Mouse (Mus musculus): ENCODE data around the gene Mta3.
A peak's percentile ranks its signal among the peaks of the same experiment; 100 is the strongest.
"Not testable (repeated sequence)": the region's sequence is repeated elsewhere in the genome, so short reads cannot be mapped to it uniquely, and the experiment has no call there.

Mta3 gene

GRCm38 (mm10) chr17:83846301-83847021, 140.5 kb downstream of the Mta3 start:
- DNase-seq (ENCODE audit: low read depth in 2 of 2, low spot score in 2 of 2), result no peak

- no peak for DNase-seq (ENCODE audit: low read depth in 2 of 2, low spot score in 2 of 2)
Measured at GRCm38 (mm10) chr17:83847100-83847499, 141.1 kb downstream of the Mta3 start.

- peak in 1 of 2 experiments; percentile 56 for DNase-seq (ENCODE audit: low read depth in 2 of 2, low spot score in 2 of 2)
Measured at GRCm38 (mm10) chr17:83847815-83848214, 141.9 kb downstream of the Mta3 start, which contains the start of gene Haao. Haao (minus strand) TSS chr17:83847963.

GRCm38 (mm10) chr17:83848482-83848881, 142.5 kb downstream of the Mta3 start:
- DNase-seq (ENCODE audit: low read depth in 2 of 2, low spot score in 2 of 2), result no peak

GRCm38 (mm10) chr17:83849081-83849675, 143.2 kb downstream of the Mta3 start:
- no peak for DNase-seq (ENCODE audit: low read depth in 2 of 2, low spot score in 2 of 2)

GRCm38 (mm10) chr17:83849717-83850116, 143.8 kb downstream of the Mta3 start:
- no peak for DNase-seq (ENCODE audit: low read depth in 2 of 2, low spot score in 2 of 2)

GRCm38 (mm10) chr17:83850458-83850857, 144.5 kb downstream of the Mta3 start:
- peak; percentile 73 to 85 for DNase-seq (ENCODE audit: low read depth in 2 of 2, low spot score in 2 of 2)

GRCm38 (mm10) chr17:83850864-83851263, 144.9 kb downstream of the Mta3 start:
- no peak for DNase-seq (ENCODE audit: low read depth in 2 of 2, low spot score in 2 of 2)

- no peak for DNase-seq (ENCODE audit: low read depth in 2 of 2, low spot score in 2 of 2)
Measured at GRCm38 (mm10) chr17:83853831-83854230, 147.9 kb downstream of the Mta3 start.

- DNase-seq (ENCODE audit: low read depth in 2 of 2, low spot score in 2 of 2), result no peak
Measured at GRCm38 (mm10) chr17:83854284-83854918, 148.4 kb downstream of the Mta3 start.

- DNase-seq (ENCODE audit: low read depth in 2 of 2, low spot score in 2 of 2), result no peak
Measured at GRCm38 (mm10) chr17:83858413-83858812, 152.4 kb downstream of the Mta3 start.

GRCm38 (mm10) chr17:83859639-83860038, 153.7 kb downstream of the Mta3 start:
- DNase-seq (ENCODE audit: low read depth in 2 of 2, low spot score in 2 of 2), result no peak

GRCm38 (mm10) chr17:83860224-83860623, 154.3 kb downstream of the Mta3 start:
- no peak for DNase-seq (ENCODE audit: low read depth in 2 of 2, low spot score in 2 of 2)

- DNase-seq (ENCODE audit: low read depth in 2 of 2, low spot score in 2 of 2), result not testable (repeated sequence)
Measured at GRCm38 (mm10) chr17:83860968-83861367, 155.0 kb downstream of the Mta3 start.

GRCm38 (mm10) chr17:83861444-83862133, 155.6 kb downstream of the Mta3 start:
- DNase-seq (ENCODE audit: low read depth in 2 of 2, low spot score in 2 of 2), result peak; percentile 97

- peak in 1 of 2 experiments; percentile 44 for DNase-seq (ENCODE audit: low read depth in 2 of 2, low spot score in 2 of 2)
Measured at GRCm38 (mm10) chr17:83862134-83862881, 156.3 kb downstream of the Mta3 start.

GRCm38 (mm10) chr17:83865366-83865765, 159.4 kb downstream of the Mta3 start:
- DNase-seq (ENCODE audit: low read depth in 2 of 2, low spot score in 2 of 2), result no peak

GRCm38 (mm10) chr17:83866582-83866981, 160.6 kb downstream of the Mta3 start:
- no peak for DNase-seq (ENCODE audit: low read depth in 2 of 2, low spot score in 2 of 2)

- DNase-seq (ENCODE audit: low read depth in 2 of 2, low spot score in 2 of 2), result no peak
Measured at GRCm38 (mm10) chr17:83870385-83870784, 164.4 kb downstream of the Mta3 start.
